Mouse (Mus musculus) MEL (cell line): ENCODE results near the gene Chd3. TPM values are rescaled to one million over a fixed set of nuclear protein-coding genes. Genes with fewer than 3 reads are reported as not detected.
A peak's percentile ranks its signal among the peaks of the same experiment; 100 is the strongest.

Experiments
- DNase-seq: peaks from one replicate; pipeline ENCODE4 v3.0.0; 2011; ENCODE audit warnings: low read depth, low spot score
- H3K27ac ChIP-seq: 2 replicates; pipeline ENCODE4 v1.5.1; 2012; ENCODE audit warnings: low read depth, mild to moderate bottlenecking, control low read depth, low read length, moderate library complexity; ENCODE audit not compliant: control insufficient read depth
- H3K27me3 ChIP-seq, 2 experiments: fragments of 150-350 bp in 1 of 2; sonication (generic) in 1 of 2; 2 replicates each; pipeline ENCODE4 v1.6.1; 2012; ENCODE audit warnings: low read length in 2 of 2, mild to moderate bottlenecking in 2 of 2, improper control_type of control experiment in 1 of 2, moderate library complexity in 1 of 2; ENCODE audit not compliant: insufficient read depth in 2 of 2, control insufficient read depth in 1 of 2
- H3K36me3 ChIP-seq, 2 experiments: 2 replicates each; pipeline ENCODE4 v1.6.1; 2012 to 2014; ENCODE audit warnings: low read length in 2 of 2, improper control_type of control experiment in 1 of 2, inconsistent platforms in 1 of 2, mild to moderate bottlenecking in 1 of 2; ENCODE audit not compliant: insufficient read depth in 2 of 2, control insufficient read depth in 1 of 2
- H3K4me1 ChIP-seq, 2 experiments: fragments of 150-350 bp in 1 of 2; sonication (generic) in 1 of 2; 2 replicates each; pipeline ENCODE4 v1.6.1; 2012; ENCODE audit warnings: low read length in 2 of 2, improper control_type of control experiment in 1 of 2, mild to moderate bottlenecking in 1 of 2; ENCODE audit not compliant: insufficient read depth in 2 of 2, control insufficient read depth in 1 of 2
- H3K4me3 ChIP-seq, 2 experiments: fragments of 150-350 bp in 1 of 2; sonication (generic) in 1 of 2; 2 replicates each; pipeline ENCODE4 v1.5.1; 2012; ENCODE audit warnings: low read depth in 2 of 2, low read length in 2 of 2, mild to moderate bottlenecking in 2 of 2, moderate library complexity in 2 of 2, control low read depth in 1 of 2, improper control_type of control experiment in 1 of 2; ENCODE audit not compliant: control insufficient read depth in 1 of 2, insufficient read depth in 1 of 2
- H3K79me2 ChIP-seq: 2 replicates; pipeline ENCODE4 v1.6.1; 2012; ENCODE audit warnings: mild to moderate bottlenecking, low read length, moderate library complexity; ENCODE audit not compliant: control insufficient read depth, poor library complexity, insufficient read depth
- H3K9ac ChIP-seq: 2 replicates; pipeline ENCODE4 v1.6.1; 2012; ENCODE audit warnings: low read depth, mild to moderate bottlenecking, control low read depth, low read length, moderate library complexity; ENCODE audit not compliant: control insufficient read depth, poor library complexity, severe bottlenecking
- H3K9me3 ChIP-seq: fragments of 150-350 bp; sonication (generic); replicated peaks from 2 replicates; pipeline ENCODE4 v1.6.1; 2012; ENCODE audit warnings: mild to moderate bottlenecking, low read length, improper control_type of control experiment, moderate library complexity; ENCODE audit not compliant: insufficient read depth
- BHLHE40 ChIP-seq: IDR thresholded peaks from 2 replicates; pipeline ENCODE4 v1.6.1; 2012; ENCODE audit warnings: low read depth, mild to moderate bottlenecking, inconsistent platforms, low read length, improper control_type of control experiment, borderline replicate concordance
- CHD1 ChIP-seq: IDR thresholded peaks from 2 replicates; pipeline ENCODE4 v1.6.1; 2012; ENCODE audit warnings: low read depth, mild to moderate bottlenecking, inconsistent platforms, low read length, improper control_type of control experiment
- CHD2 ChIP-seq: IDR thresholded peaks from 2 replicates; pipeline ENCODE4 v1.6.1; 2011; ENCODE audit warnings: low read length, improper control_type of control experiment
- E2F4 ChIP-seq: IDR thresholded peaks from 2 replicates; pipeline ENCODE4 v1.6.1; 2011; ENCODE audit warnings: low read depth, low read length, improper control_type of control experiment, borderline replicate concordance
- MAZ ChIP-seq: IDR thresholded peaks from 2 replicates; pipeline ENCODE4 v1.6.1; 2012; ENCODE audit warnings: low read depth, mild to moderate bottlenecking, inconsistent platforms, low read length, improper control_type of control experiment
- NELFE ChIP-seq: IDR thresholded peaks from 2 replicates; pipeline ENCODE4 v1.6.1; 2011; ENCODE audit warnings: low read depth, low read length, improper control_type of control experiment
- POLR2A ChIP-seq, 2 experiments: IDR thresholded peaks; 2 replicates each; pipeline ENCODE4 v1.6.1; 2011 to 2012; ENCODE audit warnings: low read length in 2 of 2, mild to moderate bottlenecking in 2 of 2, control low read depth in 1 of 2, improper control_type of control experiment in 1 of 2, low read depth in 1 of 2, moderate library complexity in 1 of 2; ENCODE audit not compliant: control insufficient read depth in 1 of 2, insufficient read depth in 1 of 2, poor library complexity in 1 of 2
- TBP ChIP-seq: IDR thresholded peaks from 2 replicates; pipeline ENCODE4 v1.8.0; 2011; ENCODE audit warnings: low read depth, low read length, improper control_type of control experiment
- TCF12 ChIP-seq: IDR thresholded peaks from 2 replicates; pipeline ENCODE4 v1.6.1; 2014; ENCODE audit warnings: low read depth, mild to moderate bottlenecking, inconsistent platforms, low read length, improper control_type of control experiment, moderate library complexity
- UBTF ChIP-seq: IDR thresholded peaks from 2 replicates; pipeline ENCODE4 v1.6.1; 2012; ENCODE audit warnings: low read depth, mild to moderate bottlenecking, inconsistent platforms, low read length, improper control_type of control experiment, moderate library complexity, borderline replicate concordance; ENCODE audit not compliant: insufficient read depth
- USF1 ChIP-seq: IDR thresholded peaks from 2 replicates; pipeline ENCODE4 v1.6.1; 2014; ENCODE audit warnings: low read depth, mild to moderate bottlenecking, inconsistent platforms, low read length, improper control_type of control experiment, moderate library complexity
- USF2 ChIP-seq, 2 experiments: IDR thresholded peaks; 2 replicates each; pipeline ENCODE4 v1.6.1; 2011 to 2012; ENCODE audit warnings: improper control_type of control experiment in 2 of 2, low read length in 2 of 2, borderline replicate concordance in 1 of 2, inconsistent platforms in 1 of 2, low read depth in 1 of 2, mild to moderate bottlenecking in 1 of 2; ENCODE audit not compliant: insufficient read depth in 1 of 2
- ZMIZ1 ChIP-seq: IDR thresholded peaks from 2 replicates; pipeline ENCODE4 v1.6.1; 2012; ENCODE audit warnings: low read depth, mild to moderate bottlenecking, inconsistent platforms, low read length, improper control_type of control experiment, moderate library complexity
- polyA plus RNA-seq, 2 experiments: library from polyadenylated mRNA; stranded (reverse) in 1 of 2; unstranded in 1 of 2; fragments of >175 nt in 1 of 2; fragments of >200 nt in 1 of 2; gene quantifications; 2 replicates each; pipeline versions ENCODE4 v1.2.1 to v1.2.4; 2012; ENCODE audit warnings: low replicate concordance in 2 of 2, low read depth in 1 of 2; ENCODE audit not compliant: insufficient read length in 2 of 2, insufficient read depth in 1 of 2, missing spikeins in 1 of 2
- total RNA-seq: library from RNA; depleted of rRNA; stranded (reverse); fragments of 300-350 nt; gene quantifications from 2 replicates; pipeline ENCODE4 v1.2.3, GENCODE M21; 2012

Gene Chd3
- total and polyA plus RNA-seq, 3 experiments: 37.3 to 84.9 TPM; not detected in 1

- peaks cover 0 to 7% of the 10 kb centered on the region in 2 experiments; a peak in 2 of 4 replicates for H3K4me1 ChIP-seq
- no peak for TF ChIP-seq USF1
- TF ChIP-seq POLR2A (IDR thresholded peaks at IDR 0.05; ENCODE audit: control insufficient read depth in 1 of 2, insufficient read depth in 1 of 2, low read depth in 1 of 2, low read length in 2 of 2, poor library complexity in 1 of 2): no peak
- TF ChIP-seq UBTF: no peak
- TF ChIP-seq BHLHE40: no peak
- no peak for TF ChIP-seq CHD1
- TF ChIP-seq, all 39 proteins: peak for 0
- no peak overlapping the region for H3K27ac ChIP-seq
- H3K79me2 ChIP-seq: peaks cover 21% of the 10 kb centered on the region
- no peak overlapping the region for H3K9ac ChIP-seq
- H3K9me3 ChIP-seq: no peaks in the 10 kb centered on the region
- H3K36me3 ChIP-seq: peaks cover 2% of the 10 kb centered on the region in 2 experiments; a peak in 1 of 4 replicates
- H3K4me3 ChIP-seq: no peak overlapping the region
- H3K27me3 ChIP-seq: no peaks in the 10 kb centered on the region
- DNase-seq: no peak
Observed at GRCm38 (mm10) chr11:69404595-69405396, 35.6 kb upstream of the Chd3 start.

- Histone ChIP-seq H3K79me2 (peaks cover 17% of the 10 kb centered on the region), H3K36me3 (peaks cover 2% of the 10 kb centered on the region in 2 experiments; a peak in 2 of 4 replicates), H3K4me3 (no peak overlapping the region), H3K9ac (no peak overlapping the region), H3K27ac (no peak overlapping the region), H3K9me3 (no peaks in the 10 kb centered on the region), H3K4me1 (peaks cover 0 to 7% of the 10 kb centered on the region in 2 experiments; a peak in 2 of 4 replicates), H3K27me3 (no peaks in the 10 kb centered on the region)
- DNase-seq: no peak
- no peak for TF ChIP-seq E2F4
- TF ChIP-seq POLR2A (IDR thresholded peaks at IDR 0.05; ENCODE audit: control insufficient read depth in 1 of 2, insufficient read depth in 1 of 2, low read depth in 1 of 2, low read length in 2 of 2, poor library complexity in 1 of 2): 0 out of 4 replicates have a peak, but pooled peaks of 1 of the 2 experiments have one; percentile 11
- TF ChIP-seq MAZ: no peak
- no peak for TF ChIP-seq TBP
Observed at GRCm38 (mm10) chr11:69403691-69404594, 34.7 kb upstream of the Chd3 start.

GRCm38 (mm10) chr11:69401987-69402386 lies 32.8 kb upstream of the Chd3 start:
- no peak for TF ChIP-seq CHD2
- no peak for TF ChIP-seq NELFE
- TF ChIP-seq ZMIZ1: no peak
- no peak for TF ChIP-seq TCF12
- no peak for TF ChIP-seq USF2 (IDR thresholded peaks at IDR 0.05; ENCODE audit: borderline replicate concordance in 1 of 2, insufficient read depth in 1 of 2, low read depth in 1 of 2, low read length in 2 of 2)
- no peak for TF ChIP-seq MAZ
- Histone ChIP-seq H3K9ac (no peak overlapping the region), H3K36me3 (peaks cover 2 to 5% of the 10 kb centered on the region in 2 experiments; a peak in 3 of 4 replicates), H3K79me2 (no peaks in the 10 kb centered on the region; the same call in 1 of the 2 replicates), H3K27ac (no peak overlapping the region), H3K4me1 (peaks cover 0 to 9% of the 10 kb centered on the region in 2 experiments; a peak in 1 of 4 replicates), H3K27me3 (no peaks in the 10 kb centered on the region), H3K4me3 (no peak overlapping the region), H3K9me3 (no peaks in the 10 kb centered on the region)
- DNase-seq: no peak
